Mouse (Mus musculus) kidney, postnatal 14 days (tissue): ENCODE measurements around the gene Ptpn5.

Source experiments
- DNase-seq: peaks from one replicate; pipeline ENCODE4 v3.0.0; 2022; ENCODE audit warnings: mixed read lengths

Ptpn5 gene

DNA sequence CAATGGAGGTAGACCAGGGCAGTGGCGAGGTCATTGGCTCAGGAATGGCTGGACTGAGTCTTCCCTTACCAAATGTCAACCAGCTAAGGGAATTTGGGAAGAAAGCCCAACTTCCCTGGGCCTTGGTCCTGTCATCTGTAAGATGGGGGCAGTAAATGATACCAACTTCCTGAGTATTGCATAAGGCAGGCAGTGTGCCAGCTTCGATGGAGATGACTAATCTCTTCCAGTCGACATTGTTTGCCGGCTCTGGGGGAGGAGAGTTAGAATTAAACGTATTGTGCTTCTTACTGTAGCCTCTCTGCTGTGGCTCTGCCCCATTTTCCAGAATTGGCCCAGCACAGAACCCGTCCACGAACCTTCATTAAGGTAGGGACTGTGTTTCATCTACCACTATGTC, 23.0 kb downstream of the Ptpn5 start:
- DNase-seq = no peak

DNA sequence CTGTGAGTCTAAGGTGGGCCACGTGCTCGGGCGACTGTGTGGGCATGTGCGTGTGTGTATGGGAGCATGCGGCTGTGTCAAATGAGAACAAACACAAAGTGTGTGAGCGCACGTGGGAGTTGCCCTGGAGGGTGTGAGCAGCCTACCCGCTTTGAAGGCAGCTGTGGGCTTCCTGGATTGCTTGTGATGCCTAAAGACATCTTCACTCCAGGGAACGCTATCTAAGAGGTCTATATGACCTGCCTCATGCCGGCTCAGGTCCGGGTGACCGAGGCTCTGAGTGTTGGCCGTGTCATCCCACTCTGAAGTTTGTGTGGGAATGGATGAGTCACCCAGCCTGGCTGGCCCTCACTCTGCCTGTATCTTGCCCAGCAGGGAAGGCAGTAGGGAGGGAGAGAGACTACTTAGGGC, 24.7 kb downstream of the Ptpn5 start:
- no peak for DNase-seq

DNA sequence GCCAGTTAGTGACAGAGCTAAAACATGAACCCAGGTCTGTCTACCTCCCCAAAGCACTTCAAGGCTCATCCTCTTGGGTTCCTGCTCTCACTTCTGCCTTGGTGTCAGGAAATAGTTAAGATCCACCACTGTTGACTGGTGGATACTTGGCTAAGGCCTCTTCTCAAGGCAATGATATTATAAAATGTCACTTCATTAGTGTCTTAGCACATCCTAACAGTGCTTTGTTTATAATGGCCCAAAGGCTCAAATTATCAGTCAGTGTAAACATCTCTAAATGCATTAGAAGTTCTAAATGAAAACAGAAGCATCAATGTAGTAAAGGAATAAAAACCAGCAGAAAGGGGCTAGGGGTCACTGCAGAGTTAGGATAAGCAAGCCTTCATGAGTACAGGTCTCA, 26.5 kb downstream of the Ptpn5 start:
- DNase-seq = no peak

DNA sequence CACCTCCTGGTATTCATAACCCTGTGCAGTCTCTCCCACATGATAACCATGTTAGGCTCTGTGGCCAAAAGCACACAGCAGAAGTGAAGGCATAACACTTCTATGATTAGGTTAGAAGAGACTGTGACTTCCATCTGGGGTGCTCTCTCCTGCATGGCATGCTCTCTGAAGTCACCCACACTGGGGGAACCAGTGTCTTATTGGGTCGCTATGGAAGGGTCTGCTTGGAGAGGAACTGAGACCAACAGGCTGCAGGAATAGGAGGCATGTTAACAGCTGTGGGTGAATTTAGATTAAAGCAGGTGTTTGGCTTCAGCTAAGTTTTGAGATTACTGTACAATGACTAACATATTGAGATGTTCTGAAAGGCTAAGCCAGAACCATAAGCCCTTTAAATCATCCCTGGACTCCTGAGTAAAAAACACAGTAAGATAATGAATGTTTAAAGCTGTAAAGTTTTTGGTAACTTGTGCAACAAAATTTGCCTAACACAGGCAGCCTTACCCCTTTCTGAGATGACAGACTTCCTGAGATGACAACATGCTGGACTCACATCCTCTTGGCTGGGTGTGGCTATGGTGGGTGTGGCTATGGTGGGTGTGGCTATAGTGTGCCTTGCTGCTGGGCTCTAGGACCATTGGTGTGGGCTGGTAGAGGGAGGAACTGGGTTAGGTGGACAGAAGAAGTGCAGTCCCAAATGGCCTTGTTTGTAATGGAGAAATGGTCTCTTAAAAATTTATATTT, 29.6 kb downstream of the Ptpn5 start:
- no peak for DNase-seq

DNA sequence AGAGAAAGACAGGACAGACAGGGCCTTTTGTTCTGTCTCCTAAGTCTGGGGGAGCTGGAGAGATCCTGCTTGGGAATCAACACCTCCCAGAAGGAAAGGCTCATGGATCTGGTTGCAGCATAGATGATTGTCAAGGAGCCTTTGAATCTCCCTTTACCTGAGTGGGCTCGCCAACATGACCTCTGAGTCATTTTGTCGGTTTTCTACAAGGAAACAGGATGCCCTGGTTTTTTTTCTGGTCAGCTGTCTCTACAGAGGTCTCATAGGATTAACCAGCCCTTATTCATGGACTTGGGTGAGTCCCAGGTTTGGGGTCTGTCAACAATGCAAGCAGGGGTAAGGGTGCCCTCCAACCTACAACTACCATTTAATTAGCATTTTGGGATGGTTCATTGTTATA, 30.5 kb downstream of the Ptpn5 start:
- DNase-seq = no peak

DNA sequence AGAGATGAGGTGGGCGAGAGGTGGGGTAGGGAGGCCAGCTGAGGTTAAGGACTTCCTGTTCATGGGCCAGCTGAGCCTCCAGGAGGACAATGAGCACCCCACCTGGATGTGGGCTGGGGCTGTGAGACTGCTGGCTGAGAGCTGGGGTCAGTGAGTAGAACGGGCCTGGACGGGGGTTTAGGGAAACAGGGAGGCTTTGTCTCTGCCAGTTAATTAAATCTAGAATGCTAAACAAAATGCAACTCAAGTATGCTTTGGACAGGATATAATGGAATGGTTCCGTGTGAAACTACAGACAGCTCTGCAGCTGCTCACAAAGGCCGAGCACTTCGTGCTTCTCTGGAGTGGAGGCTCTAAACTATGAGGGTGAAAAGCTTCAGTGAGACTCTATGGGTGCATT, 32.9 kb downstream of the Ptpn5 start:
- no peak for DNase-seq

DNA sequence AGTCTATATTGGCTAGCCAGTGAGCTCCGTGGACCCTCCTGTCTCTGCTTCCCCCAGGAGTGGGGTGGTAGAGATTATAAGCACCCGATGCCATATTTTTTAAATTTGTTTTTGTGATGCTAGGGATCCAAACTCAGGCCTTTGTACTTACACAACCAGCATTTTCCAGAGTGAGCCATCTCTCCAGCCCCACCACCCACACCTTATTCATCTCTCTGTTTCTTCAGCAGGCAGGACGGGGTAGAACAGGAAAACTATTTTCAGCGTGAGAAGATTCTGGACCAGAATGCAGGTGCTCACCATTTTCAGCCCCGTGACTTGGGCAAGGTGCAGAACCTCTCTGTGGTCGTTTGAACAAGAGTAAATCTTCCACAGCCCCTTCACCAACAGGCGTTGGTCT, 34.2 kb downstream of the Ptpn5 start:
- DNase-seq = no peak

DNA sequence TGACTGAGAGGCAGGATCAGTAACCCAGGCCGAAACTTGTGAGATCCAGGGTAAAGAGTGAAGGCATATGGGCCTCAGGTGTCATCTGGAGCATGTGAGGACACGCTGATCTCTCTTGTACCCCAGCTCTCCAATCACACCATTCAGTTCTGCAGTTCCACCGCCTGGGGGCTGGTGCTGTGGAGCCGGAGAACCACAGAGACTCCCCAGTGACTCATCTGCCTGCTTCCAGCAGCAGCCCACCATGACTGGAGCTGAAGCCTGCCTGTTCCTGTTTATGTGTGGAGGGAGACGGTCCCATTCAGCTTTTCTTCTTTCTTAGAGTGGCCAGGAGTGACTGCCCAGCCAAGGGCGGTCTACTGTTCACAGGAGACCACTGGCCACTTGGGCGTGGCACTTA, 35.4 kb downstream of the Ptpn5 start:
- DNase-seq = no peak

DNA sequence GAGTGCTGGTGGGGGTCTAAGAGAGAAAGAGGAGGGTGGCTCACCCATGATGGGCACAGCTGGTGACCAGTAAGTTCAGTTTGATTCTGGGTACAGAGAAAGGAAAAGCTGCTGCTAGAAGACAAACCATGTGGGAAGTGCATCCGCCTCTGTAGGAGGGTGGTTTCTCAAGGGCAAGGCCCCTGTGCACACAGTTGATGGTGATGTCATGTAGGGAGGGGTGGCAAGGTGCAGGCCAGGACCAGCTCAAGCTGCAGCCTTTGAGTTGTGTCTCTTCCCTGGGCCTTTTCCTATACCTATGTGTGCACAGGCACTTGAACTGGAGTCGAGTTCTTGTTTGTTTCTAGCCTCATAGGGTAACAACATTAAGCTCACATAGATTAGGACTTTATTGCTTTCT, 38.5 kb downstream of the Ptpn5 start:
- no peak for DNase-seq

DNA sequence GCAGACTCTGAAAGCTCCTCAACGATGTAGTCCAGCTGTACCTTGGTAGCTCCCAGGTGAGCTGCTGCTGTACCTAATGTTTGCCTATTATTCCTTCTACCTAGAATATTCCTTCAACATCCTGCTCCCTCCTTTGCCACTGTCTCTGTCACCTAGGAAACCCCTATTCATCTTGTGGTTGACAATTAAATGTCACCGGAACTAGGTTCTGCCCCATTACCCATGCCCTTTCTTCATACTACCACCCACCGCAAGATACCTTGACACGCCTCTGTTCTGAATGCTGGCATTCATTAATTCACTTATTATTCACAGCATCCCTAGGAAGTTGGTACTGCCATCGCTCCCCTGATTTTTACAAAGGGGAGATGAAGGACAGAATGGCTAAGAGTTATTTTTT, 39.5 kb downstream of the Ptpn5 start:
- no peak for DNase-seq

DNA sequence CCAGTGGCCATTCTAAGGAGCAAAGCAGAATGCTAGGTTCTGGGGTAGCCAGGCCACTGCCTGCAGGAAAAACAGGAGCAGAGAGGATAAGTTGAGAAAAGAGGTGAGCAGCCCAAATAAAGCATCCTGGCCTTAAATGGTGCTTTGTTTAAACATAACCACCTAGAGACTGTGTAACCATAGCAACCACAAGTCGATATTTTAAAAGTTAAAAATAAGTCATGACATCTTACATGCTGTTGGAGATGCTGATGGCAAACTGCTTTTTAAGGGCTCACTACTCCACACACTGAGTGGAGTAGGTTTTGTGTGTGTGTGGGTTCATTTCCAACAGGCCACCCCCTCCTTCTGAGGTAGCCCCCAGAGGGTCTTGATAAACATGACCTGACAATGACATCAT, 48.4 kb downstream of the Ptpn5 start:
- no peak for DNase-seq

DNA sequence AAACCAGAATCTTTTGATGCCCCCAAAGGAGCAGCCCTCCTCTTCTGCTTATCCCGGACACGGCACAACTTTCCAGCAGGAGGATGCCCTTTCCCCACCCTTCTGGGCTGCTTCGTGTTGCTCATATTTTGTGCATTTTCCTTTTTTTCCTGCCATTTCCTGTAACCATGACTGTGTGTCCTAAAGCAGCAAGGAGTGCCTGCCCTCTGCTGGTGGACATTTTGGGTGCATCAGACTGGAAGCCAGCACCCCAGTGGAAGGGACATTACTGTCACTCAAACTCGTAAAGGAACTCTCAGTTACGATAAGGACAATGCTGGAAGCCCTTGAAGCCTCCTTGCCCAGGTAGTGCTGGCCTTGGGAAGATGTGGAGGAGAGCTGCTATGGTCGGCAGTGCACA, 52.2 kb downstream of the Ptpn5 start:
- peak; percentile 81 for DNase-seq

DNA sequence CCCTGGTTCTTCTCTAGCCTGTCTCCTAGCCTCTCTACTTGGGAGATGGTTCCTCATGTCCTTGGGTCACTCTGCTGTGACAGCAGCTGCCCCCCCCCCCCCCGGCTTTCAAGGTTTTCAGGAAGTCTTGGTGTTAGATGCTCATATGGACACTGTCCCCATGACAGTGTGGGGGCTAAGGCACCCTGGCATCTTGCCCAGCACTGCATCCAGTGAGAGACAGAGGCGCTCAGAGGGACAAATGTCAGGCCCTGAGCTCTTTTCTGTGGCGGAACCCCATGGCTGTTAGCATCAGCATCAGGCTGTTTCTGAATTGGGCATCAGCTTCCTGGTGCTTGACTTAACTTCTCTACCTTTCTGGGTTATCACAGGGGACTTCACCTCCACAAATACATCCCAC, 52.6 kb downstream of the Ptpn5 start:
- peak; percentile 19 for DNase-seq

DNA sequence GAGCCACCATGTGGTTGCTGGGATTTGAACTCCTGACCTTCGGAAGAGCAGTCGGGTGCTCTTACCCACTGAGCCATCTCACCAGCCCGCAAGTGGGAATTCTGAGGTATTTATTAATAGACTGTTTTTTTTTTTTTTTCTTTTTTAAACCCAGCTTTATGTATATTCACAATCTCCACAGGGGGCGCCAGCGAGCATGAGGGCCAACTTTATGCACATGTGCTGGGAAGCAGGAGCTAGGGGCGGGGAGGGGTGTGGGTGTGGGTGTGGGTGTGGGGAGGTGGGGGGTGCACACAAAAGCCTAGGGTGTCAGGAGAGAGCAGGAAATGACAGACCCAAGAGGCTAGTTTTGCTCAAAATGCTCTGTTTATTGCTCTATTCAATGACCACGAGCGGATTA, 56.0 kb downstream of the Ptpn5 start:
- DNase-seq = peak; percentile 24

DNA sequence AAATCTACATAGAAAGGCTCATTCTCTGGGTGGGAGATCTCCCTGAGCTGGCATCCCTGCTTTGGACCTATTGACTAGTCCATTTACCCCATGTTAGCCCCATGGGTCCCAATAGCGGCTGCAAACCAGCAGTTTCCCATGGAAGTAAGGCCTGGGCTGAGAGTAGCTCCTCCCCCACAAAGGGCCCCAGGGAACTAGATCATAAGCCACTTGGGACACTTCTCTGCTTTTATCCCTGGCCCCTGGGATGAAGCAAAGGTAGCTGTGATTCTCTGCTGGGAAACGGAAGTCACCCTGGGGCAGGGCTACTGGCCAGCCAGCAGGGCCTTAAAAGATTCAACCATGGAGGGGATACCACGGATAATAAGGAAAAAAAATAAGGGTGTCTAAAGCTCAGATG, 56.8 kb downstream of the Ptpn5 start:
- DNase-seq = no peak

DNA sequence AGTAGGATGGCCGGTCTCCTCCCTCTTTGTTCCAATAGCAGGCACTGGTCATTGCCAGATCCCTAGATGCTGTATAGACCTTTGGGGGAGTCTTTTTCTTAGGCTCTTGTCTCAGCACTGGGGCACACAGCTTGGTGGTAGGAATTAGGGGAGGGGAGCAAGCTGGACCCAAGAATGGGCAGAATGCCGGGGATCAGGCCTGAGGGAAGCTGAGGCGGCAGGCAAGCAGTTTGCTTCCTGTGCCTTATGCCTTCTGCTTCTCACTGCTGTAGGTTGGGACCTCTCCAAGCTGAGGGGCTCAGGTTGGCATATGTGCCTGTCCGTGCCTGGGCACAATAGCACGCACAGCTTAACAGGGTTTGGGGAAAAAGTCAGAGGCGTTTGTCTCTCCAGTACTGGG, 57.3 kb downstream of the Ptpn5 start:
- no peak for DNase-seq

DNA sequence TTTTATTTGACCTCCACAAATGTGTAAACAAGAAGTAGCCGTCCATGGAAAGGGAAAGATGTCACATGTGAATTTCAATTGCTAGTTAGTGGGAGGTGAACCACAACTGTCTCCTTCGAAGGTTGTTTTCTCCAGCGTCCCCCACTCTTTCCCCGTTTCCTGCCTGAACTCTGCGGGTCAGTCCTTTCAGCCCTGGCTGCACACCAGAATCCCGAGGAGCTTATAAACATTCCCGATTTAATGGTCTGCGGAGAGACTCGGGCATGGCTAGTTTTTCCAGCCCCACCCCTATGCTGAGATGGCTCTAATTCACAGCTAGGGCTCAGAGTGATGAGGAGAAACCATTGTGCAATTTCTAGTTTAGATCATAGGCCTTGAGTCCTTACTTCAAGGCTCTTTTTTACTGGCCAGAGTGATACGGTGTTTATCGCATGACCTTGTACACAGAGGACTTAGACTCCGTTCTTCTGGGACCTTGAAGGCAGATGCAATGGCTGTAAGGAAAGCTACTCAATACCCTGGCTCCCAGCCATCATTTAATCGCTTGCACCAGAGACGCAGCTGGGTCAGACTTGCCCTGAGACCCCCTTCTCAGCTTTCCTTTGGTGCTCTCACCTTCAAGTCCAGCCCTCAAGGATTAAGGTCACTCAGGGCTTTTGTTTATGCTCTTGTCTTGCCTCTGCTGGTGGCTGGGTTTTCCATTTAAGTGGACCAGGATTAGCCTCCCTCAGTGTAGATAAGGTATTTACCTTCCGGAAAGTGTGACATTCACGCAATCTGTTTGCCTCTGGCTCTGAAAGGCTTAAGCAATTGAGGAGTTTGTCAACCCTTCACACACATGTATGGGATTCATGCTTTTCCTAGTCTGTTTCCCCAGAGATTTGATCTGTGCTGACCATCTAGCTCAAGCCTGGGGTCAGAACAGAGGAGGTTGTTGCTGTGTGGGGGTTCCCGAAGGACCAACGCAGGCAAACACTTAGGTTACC, 59.7 kb downstream of the Ptpn5 start:
- peak; percentile 77 for DNase-seq

DNA sequence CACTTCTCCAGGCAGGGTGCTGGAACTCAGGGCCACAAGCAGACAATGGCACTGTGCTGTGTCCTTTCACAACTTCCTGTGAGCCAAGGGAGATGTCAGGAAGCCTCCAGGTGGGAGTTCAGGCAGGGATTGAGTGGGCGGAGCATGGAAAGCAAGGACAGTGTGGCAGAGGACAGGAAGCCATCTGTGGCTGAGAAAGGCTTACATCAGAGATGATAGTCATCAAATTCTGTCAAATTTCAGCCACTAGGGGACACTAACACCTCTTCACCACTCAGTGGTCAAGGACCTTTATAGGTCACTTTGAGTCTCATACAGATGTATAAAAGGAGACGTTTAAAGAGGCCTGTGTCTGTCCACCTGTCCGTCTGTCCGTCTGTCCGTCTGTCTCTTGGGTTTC, 60.9 kb downstream of the Ptpn5 start:
- DNase-seq = no peak

DNA sequence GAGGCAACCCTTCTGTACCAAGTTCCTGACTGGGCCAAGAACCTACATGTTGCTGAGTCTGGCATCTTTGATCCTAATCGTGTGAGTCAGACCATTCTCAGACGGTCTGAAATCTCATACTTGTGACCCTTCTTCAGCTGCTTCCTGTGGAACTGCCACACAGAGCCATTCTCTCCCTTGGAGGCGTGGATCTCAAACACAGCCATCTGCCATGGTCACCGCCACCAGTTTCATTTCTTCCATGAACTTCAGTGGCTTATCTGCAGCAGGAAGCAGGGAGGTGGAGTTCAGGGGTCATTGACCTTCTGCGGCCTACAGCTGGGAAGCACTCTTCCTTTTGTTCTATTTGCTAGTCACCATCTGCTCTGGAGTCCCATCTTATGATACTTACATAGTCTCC, 65.6 kb downstream of the Ptpn5 start:
- peak; percentile 33 for DNase-seq

DNA sequence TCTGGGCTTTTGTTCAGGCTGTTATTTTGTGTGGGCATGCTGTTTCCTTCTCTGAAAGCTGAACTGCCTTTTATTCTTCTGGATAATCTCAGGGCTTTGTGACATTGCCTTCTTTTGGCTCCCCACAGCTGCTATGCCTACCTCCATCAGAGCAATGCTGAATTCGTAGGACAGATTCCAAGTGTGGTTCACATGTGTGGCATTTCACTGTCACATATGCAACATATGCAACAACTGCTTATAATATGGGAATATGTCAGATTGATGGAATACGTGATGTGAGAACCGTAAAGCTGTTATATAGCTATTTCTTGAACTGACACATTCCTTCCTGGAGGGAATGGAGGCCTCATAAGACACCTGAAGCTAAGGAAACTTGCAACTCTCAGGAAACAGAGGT, 66.5 kb downstream of the Ptpn5 start:
- DNase-seq = no peak

DNA sequence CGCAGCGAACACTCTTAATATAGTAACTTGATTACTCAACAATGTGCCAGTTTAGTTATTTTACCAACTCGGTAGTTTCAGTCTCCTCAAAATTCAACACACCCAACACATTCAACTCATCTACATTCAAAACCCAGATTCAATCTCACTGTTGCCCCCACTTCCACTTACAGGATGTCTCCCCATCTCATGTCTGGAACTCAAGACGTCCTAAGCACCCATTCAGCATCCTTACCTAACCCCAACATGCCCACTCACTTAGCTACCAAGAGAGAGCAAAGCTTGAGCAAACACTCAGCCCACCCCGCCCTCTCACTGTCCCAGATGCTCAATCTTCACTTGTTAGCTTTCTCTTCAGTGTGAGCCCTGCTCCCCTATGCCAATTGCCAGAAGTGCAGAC, 71.9 kb downstream of the Ptpn5 start:
- DNase-seq = no peak

DNA sequence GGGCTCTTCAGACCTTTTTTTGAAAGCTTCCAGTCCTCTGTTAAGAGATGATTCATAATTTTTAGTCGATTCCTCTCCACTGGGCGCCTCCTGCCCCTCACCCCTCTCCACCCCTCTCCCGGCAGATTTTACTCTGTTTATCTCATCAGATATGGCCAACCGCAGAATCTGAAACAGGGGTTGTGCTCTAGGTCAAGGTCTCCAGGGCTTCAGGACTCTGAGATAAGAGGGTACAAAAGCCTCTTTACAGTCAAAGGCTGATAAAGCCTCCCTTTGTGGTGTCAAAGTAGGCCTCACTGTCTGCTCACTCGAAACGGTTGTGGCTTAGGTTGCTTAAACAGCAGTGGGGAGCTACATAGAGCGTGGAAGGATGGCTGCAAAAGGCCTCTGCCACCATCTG, 74.1 kb downstream of the Ptpn5 start:
- no peak for DNase-seq

DNA sequence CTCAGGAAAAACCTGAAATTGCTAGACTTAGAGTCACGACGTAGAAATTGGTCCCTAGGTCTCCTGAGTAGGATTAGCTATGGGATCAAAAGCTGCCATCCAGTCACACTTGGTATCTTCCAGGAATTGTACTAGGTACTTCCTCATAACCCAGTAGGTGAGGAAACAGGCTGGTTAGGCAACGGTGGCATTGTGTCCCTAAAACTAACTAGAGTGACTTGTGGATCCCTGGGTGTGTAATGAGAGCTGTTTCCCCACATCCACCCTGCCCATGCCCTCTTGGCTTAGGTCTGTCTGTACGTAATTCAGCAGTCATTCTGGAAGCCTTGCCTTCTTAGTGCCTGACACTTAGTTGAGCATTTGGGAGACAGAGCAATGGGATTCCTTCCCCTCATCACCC, 77.2 kb downstream of the Ptpn5 start:
- no peak for DNase-seq

DNA sequence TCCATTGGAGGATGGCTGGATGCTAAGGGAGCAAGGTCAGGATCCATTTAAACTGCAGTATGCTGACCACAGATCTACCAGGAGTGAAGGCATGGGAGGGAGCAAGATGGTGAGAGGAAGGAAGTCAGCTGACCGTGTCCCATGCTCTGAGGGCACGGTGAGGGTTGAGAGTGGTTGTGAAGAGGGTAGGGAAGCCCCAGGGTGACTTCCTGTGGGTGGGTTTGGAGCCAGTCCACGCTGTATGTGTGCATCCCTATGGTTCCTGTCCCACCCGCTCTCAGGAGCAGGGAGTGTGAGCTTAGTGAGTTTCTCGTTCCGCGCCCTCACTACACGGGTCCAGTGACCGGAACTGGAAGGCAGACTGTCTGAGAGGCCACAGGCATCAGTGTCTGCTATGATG, 77.7 kb downstream of the Ptpn5 start:
- no peak for DNase-seq
